Mouse (Mus musculus): ENCODE measurements at regions not wholly inside any gene's neighbourhood (a gene's known extent, or its start where the extent isn't known, plus 50 kb on each side); places are given as distances from the start of the nearest gene placed in this dataset.
"Not testable (repeated sequence)": the region's sequence is repeated elsewhere in the genome, so short reads cannot be mapped to it uniquely, and the experiment has no call there.

DNA sequence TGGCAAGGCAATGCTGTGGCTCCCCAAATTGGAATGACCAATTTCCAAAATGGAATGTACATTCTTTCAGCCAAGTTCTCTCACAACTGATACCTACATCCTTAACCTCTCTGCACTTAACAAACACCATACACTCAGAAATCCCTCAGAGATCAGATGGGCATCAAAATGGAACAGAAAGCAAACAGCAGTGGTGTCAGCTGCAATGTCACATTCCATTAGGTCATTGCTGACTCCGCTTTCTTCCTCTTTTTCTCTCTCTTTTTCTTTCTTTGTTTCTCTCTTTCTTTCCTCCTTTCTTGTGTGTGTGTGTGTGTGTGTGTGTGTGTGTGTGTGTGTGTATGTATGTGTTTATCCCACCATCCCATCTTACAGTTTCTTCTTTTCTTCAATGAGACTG is 578.1 kb upstream of the 2610301B20Rik start:
- no peak for DNase-seq (ENCODE audit: extremely low spot score in 1 of 2, low spot score in 1 of 2)

DNA sequence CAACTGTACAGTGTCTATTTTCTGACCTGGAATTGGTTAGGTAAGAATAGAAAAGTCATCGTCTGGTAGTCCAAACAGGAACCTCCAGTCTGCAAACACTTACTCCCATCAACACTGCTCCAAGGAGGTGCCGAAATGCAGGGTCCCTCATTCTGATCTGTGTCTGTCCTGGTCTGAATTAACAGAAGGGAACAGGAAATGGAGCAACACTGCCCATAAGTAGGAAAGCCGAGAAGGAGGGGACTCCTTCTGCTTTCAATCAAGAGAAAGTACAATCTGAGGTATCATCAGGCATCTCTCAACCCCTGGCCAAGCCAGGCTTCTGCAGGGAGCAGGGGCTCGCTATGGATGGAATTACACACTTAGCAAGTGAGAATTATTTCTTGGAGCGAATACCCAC is 562.4 kb upstream of the 2610301B20Rik start:
- DNase-seq (ENCODE audit: extremely low spot score in 1 of 2, low spot score in 1 of 2): no peak

DNA sequence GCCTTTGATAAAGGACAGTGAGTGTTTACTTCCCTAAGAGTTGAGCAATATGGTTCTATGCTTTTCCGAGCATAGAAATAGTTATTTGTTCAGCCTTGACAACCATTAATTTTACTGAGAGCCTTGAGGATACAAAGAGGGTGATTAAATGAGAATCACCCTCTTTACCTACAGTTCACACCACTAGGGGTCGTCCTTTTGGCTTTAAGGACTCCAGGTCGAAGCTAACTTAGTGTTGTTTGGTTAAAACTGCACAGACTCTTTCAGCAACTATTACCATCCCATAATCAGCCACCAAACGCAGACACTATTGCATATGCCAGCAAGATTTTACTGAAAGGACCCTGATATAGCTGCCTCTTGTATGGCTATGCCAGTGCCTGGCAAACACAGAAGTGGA is 559.2 kb upstream of the 2610301B20Rik start:
- DNase-seq (ENCODE audit: extremely low spot score in 1 of 2, low spot score in 1 of 2): no peak

DNA sequence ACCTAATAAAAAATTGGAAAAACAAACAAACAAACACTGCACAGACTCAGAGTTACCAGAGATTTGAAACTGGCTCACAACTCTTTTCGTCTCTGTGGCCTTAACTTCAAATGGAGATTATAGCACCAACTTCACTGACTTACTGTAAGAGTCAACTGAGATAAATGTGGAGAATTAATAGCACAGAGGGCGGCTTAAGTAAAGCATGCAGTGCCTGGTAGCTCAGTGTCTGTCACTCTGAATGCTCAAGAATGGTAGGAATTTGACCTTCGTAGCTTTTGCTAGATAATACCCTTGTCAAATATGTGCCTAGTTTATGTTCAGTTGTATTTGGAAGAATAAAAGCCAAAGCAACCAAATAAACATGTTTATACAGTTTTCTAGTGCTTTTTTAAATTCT is 558.4 kb upstream of the 2610301B20Rik start:
- no peak for DNase-seq (ENCODE audit: extremely low spot score in 1 of 2, low spot score in 1 of 2)

DNA sequence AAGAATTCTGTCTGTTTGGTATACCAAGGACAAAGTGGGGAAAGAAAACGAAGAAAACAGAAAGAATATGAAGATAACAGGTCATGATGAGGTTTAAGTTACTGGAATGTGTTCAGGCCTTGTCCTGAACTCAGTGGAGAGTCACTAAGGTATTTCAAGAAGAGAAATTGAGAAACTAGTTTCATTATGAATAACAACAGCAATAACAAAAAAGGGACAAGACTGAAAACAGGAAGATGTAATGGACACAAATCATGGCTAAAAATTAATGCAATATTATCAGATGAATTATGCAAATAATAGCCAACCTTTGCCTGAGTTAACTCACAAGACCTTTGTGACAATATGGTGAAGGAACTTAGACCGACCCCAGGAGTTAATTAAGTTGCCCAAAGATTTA is 530.2 kb upstream of the 2610301B20Rik start:
- no peak for DNase-seq (ENCODE audit: extremely low spot score in 1 of 2, low spot score in 1 of 2)

DNA sequence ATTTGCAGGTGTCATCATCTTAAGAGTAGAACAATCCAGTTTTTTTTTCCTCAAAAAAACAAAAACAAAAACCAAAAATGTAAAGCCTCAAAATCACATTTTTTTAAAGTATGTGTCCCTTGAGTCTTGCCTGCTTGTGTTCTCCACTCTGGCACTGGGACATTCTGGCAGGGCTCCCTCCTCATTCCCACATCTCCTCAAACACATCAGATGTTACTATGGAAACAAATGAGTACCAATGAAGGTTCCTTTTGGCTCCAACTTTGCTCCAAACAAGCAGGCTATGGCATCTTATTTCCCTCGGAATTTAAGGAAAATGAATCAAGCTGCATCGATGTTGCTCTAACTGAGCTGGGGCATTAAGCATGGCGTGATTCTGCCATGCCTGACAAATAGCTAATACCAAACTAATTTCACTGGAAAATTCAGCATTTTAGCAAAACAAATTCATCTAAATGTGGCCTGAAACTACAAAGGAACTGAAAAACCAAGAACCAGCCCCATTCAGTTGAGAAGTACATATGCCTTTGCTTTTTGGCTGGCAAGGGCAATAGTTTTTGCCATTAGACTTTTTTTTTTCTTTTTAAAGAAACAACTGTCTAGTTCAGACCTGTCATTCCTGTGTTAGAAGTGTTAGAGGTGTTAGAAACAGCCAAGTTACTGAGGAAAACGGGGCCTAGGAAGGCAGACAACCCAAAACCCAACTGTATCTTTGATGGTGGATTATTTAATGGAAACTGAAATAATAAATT is 522.2 kb upstream of the 2610301B20Rik start:
- DNase-seq (ENCODE audit: extremely low spot score in 1 of 2, low spot score in 1 of 2): peak in 1 of 2 experiments; percentile 10

DNA sequence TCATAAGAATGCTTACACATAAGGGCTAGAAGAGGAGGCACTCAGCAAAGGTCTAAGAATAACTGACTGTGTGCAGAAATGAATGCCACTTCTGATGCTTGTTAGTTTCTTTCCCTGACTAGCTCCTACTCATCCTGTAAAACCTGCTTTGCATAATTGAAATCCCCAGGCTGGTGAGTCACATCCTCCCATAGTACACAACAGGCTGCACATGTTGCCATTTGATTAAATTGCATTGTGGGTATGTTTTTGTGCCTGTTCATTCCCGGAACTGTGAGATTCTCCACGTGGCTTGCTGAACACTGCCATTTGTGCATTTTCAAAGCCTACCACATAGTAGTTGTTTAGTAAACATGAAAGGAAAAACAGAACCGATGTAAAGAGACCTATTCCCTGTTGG is 516.7 kb upstream of the 2610301B20Rik start:
- DNase-seq (ENCODE audit: extremely low spot score in 1 of 2, low spot score in 1 of 2): no peak

DNA sequence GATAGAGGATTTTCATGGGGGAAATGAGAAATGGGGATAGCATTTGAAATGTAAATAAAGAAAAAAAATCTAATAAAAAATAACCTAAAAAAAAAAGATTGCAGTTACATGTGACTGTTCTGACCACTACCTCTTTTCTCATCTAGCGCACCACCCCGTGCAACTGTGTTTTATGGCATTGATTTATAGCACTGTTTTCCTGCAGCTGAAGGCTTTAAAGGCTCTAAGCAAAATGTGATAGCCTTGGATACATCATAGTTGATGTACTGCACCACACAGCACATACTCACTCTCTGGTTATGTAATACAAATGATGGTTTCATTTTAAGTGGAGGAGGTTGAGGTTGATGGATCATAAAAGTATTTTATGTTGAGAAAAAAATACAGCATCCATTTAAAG is 484.5 kb upstream of the 2610301B20Rik start:
- DNase-seq (ENCODE audit: extremely low spot score in 1 of 2, low spot score in 1 of 2): no peak

DNA sequence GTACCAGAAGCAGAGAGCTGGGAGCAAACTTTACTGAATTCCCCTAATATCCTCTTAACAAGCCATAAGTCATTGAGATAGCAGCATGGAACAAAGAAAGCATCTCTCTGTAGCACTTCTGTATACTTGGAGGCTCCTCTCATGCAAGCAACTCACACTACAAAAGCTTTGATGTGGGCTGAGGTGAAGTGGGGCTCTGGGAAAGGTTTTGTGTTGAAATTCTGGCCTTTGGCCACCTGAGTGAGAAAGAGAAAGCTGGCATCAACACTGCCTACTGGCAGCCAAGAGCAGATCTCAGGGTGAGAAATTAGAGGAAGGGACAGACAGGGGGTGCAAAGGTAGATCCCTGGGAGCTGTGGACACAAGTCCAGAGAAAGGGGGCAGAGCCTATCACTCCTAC is 477.0 kb upstream of the 2610301B20Rik start:
- no peak for DNase-seq (ENCODE audit: extremely low spot score in 1 of 2, low spot score in 1 of 2)

DNA sequence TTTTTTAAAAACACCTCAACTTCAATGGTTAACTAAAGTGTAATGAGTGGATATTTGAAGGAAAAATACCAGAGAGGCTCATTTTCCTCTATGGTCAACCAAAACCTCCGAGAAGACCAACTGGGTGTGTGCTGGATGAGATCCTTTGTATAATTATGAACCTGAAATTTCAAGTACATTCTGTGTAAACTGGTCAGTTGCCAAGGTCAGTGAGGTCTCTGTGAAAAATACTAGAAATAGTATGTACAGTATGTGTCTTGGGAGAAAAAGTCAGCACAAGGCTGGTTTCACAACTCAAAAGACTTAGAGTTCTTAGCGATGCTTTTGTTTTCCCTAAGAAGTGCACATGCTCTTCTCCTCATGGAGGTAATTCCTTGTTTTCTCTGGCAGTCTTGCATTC is 476.2 kb upstream of the 2610301B20Rik start:
- no peak for DNase-seq (ENCODE audit: extremely low spot score in 1 of 2, low spot score in 1 of 2)

DNA sequence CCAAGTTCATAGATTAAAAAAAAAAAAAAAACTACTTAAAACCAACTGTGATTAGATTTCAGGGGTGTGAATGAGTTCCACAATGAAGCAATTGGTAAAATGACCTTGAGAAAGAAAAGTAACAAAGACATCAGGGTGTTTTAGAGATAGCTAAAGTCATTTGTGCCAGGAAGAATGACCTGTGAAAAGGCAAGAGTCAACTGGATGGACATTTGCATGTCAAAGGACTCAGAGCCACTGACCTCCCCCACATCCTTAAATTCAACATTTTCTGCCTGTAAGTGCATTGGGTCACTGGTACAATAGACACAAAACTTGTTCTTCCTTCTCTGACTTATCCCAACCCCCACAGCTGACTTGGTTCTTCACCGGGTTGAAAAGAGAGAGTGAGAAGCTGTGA is 474.6 kb upstream of the 2610301B20Rik start:
- no peak for DNase-seq (ENCODE audit: extremely low spot score in 1 of 2, low spot score in 1 of 2)

DNA sequence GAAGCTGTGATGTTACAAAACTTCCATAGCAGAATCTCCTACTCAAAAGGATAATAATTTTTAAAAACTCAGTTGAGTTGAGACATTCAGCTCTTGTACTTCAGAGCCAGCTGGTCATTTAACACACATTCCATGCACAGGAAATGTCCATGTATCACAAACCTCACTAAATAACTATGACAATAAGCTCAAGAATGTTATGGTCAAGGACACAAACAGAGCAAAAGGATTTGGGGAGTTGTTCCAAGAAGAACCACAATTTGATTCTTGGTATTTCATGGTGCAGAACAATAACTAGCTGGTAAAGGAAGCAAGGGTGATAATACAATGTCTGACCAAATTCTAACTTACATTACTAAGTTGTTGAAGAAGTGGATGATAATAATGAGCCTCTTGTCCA is 471.4 kb upstream of the 2610301B20Rik start:
- no peak for DNase-seq (ENCODE audit: extremely low spot score in 1 of 2, low spot score in 1 of 2)

DNA sequence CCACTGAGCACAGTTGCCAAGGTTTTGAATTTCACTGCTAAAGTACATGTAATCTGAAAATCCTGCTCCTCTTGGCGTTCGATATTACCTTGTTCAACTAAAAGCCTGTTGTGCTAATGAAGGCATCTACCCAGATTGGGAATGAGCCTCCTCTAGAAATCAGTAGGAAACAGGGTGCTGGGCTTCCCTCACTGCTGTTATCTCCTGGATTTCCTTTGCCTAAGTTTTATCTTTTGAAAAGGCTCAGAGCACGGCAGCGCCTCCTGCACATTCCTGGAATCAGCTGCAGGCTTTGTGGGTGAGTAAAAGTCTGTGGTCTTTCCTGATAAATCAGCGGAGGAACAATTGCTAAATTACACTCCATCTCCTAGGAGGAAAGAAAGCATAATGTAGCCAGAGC is 469.9 kb upstream of the 2610301B20Rik start:
- DNase-seq (ENCODE audit: extremely low spot score in 1 of 2, low spot score in 1 of 2): no peak

DNA sequence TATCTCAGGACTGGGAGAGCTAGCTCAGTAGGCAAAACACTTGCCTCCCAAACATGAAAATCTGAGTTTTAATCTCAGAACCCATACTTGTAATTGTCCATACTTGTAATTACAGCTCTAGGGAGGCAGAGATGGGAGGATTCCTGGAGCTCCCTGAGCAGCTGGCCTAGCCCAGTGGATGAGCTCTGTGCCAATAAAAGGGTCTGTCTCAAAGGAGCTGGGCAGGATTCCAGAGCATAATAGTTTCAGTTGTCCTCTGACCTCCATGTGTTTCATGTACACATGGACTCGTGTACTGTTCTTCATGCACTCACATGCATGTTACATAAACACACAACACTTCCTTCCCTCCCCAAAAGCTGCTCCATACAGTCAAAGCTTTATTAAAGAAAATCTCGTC is 469.2 kb upstream of the 2610301B20Rik start:
- no peak for DNase-seq (ENCODE audit: extremely low spot score in 1 of 2, low spot score in 1 of 2)

DNA sequence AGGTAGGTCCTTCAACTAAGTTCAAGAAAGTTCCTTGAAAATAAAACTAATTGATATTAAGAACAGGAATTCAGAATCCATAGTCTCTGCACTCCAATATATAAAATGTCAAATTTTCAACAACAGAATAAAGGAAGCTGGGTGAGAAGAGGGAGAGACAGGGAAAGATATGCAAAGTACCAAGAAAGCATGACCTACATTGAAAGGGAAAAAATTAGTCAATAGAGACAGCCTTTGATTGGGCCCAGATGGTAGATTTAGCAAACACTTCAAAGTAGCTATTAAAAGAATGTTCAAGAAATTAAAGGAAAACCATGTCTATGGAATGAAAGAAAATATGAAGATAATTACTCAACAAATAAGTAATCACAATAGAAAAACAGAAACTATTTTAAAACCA is 460.0 kb upstream of the 2610301B20Rik start:
- no peak for DNase-seq (ENCODE audit: extremely low spot score in 1 of 2, low spot score in 1 of 2)

DNA sequence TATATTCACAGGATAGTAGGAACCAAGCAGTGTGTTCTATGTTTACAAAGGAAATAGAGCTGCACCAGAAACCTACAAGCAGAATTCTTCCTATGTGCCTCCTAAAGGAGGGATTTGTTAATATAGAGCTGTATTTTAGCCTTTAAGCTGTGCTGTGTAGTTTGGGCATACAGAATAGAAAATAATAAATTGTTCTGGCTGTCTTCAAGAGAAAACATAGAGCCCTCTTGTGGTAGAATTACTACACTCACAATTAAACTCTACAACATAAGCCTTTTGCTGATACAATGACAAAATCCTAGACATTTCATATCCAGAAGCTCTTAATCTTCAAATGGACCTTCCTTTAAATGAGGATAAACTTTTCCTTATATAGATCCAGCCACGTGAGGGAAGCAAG is 452.9 kb upstream of the 2610301B20Rik start:
- DNase-seq (ENCODE audit: extremely low spot score in 1 of 2, low spot score in 1 of 2): no peak

DNA sequence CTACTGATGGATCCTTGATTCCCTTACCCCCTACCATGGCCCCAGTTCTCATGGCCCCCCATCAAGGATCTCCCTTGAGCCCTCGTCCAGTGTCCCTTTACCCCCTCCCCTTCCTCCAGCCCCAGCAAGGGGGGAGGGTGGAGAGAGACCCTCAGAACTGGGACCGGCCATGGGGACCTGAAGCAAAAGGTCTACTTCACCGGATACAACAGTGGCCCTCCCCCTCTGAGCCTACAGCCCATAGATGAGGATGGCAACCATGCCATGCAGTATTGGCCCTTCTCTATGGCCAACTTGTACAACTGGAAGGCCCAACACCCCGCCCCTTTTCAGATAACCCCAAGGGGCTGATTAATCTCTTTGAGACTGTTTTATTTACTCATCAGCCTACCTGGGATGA is 439.9 kb upstream of the 2610301B20Rik start:
- DNase-seq (ENCODE audit: extremely low spot score in 1 of 2, low spot score in 1 of 2): no peak

DNA sequence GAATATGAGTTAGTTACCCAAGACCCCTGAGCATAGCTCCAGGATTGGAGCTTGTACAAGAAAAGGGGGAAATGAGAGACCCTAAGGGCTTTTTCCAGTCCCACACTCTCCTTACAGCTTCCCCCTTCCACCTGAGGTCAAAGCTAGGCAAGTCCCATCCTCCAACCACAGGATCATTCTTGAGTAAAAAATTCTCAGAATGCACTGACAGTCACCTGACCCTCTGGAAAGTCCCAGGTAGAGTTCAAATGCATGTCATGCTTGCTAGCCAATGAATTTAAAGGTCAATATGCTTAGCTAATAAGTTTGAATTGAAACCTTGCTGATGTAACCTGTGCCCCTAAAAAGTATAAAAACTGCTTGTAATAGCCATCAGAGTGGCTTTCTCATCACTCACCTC is 434.4 kb upstream of the 2610301B20Rik start:
- not testable (repeated sequence) for DNase-seq (ENCODE audit: extremely low spot score in 1 of 2, low spot score in 1 of 2)

DNA sequence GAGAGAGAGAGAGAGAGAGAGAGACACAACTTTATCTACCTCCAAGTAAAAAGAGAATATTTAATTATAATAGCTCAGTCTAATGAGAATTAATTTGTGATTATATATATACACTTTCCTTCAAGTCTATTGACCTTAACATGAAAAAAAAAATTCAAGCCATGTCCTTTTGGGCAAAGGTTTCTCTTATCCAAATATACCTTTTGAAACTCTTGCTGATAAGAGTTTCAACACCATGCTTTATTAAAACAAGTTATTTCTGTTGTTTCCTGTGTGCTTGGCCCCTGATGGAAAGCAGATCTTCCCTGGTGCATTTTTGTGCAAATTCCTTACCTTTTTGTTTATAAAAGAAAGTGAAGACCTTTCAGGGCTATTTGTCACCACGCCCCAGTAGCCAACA is 414.7 kb upstream of the 2610301B20Rik start:
- DNase-seq (ENCODE audit: extremely low spot score in 1 of 2, low spot score in 1 of 2): no peak

DNA sequence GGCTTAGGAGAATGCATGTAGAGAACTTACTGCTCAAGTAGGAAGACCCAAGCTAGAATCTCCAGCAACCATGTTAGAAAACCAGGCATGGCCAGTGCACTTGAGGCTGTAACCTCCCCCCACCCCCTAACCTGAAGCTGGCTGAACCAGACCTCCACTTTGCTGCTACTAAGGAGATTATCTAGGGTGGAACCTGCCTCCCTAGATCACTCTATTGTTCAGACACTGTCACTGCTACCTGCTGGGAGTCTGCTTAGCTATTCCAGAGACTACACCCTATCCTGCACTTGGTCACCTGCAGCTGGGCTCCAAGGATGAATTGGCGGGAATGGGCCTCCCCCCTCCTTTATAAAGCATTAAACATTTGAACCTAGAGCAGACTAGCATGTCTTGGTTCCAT is 393.4 kb upstream of the 2610301B20Rik start:
- no peak for DNase-seq (ENCODE audit: extremely low spot score in 1 of 2, low spot score in 1 of 2)

DNA sequence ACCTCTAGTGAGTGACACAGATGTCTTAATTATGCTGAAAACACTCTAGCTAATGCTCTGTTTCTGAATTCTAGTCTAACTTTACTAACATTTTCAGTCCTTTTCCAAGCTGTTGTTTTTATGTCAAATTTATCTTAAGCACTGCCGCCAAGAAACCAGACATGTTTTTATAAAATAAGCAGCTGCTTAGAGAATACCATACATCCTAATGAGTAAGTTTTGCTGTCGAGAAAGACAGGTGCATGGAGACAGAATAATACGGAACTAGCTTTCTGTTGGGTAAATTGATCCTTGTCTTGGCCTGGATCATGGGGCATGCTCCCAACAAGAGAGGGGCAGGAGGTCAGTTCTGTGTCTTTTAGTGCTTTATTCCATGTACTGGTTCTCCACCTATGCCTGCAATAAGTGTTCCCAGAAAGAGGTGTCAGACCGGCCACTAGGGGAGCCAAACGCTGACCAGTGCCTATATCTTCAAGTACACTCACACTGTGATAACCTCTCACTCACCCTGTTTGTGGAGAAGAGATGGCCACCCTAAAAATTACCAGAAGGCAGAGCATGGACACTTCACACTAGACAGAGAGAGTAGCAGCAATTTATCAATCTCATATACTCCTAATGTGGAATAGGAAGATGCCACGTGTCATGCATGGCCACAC is 366.0 kb upstream of the 2610301B20Rik start:
- DNase-seq (ENCODE audit: extremely low spot score in 1 of 2, low spot score in 1 of 2): peak in 1 of 2 experiments; percentile 8

DNA sequence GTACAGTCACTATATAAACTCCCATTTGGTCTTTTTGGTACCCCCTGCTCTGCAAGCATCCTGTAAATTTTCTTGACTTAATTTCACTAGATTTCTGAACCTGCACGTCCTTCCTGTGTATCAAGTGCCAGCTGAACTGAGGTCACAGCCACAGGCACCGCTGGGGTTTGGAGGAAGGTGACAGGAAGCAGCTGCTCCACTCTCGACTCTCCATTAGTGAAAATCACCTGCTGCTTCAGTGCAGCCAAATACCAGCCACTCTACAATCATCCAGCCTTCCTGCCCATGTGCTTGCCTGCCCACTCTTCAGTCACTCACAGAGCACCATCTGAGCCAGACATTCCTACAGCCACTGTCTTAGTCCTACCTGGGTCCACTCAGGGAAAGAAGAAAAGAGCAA is 364.3 kb upstream of the 2610301B20Rik start:
- no peak for DNase-seq (ENCODE audit: extremely low spot score in 1 of 2, low spot score in 1 of 2)
